ENCODE assay signal across 10 mouse cellular contexts in the genomic region with DNA sequence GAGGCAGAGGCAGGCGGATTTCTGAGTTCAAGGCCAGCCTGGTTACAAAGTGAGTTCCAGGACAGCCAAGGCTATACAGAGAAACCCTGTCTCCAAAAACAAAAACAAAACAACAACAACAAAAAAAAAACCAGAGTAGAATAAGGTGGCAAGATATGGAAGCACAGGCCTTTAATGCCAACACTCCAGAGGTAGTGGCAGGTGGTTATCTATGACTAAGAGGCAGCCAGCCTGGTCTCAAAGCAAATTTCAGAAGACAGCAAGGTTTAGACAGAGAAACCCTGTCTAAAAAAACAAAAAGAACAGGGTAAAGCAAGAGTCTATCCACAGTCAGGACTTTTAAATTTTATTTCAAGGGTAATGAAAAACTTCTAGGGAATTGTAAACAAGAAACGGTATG. TPM values are rescaled to one million over a fixed set of nuclear protein-coding genes. Genes with fewer than 3 reads are reported as not detected.
DNase-seq lines count a peak whose midpoint lies in the region; ATAC-seq and TF ChIP-seq lines count a peak whose summit lies in the region.
"Had no signal": no experiment of that assay in that cellular context is flagged by ENCODE, and none has a peak within 500 bp of the region (broad histone marks: within the 10 kb centered on the region; RNA-seq: fewer than 3 reads in every experiment).

No protein-coding gene starts in this region.

- TF ChIP-seq POLR2A in cerebellum, adult 2 months (IDR thresholded peaks at IDR 0.05; ENCODE audit: borderline replicate concordance, insufficient read depth, low read length) = no peak

- intact Hi-C loops in heart, postnatal 36 days (cut with DNase I) = no loop called here

- no peak for TF ChIP-seq EP300 in liver, postnatal 0 days (IDR thresholded peaks at IDR 0.05; ENCODE audit: low read depth)

- DNase-seq in heart, postnatal 36 days = no peak
- no peak for DNase-seq in forebrain, postnatal 0 days
- no peak for DNase-seq in liver, postnatal 0 days
- no peak for DNase-seq in cerebellum, adult 2 months
- DNase-seq in cerebellum, adult 8-10 months = no peak
- no peak for DNase-seq in spleen, postnatal 36 days (ENCODE audit: low spot score in 2 of 2)
- DNase-seq: gastrocnemius, postnatal 36 days had no signal

- no peak for TF ChIP-seq CTCF in E14TG2a.4 (conservative IDR thresholded peaks at IDR 0.05; ENCODE audit: low read length)
- TF ChIP-seq CTCF in forebrain, postnatal 0 days (IDR thresholded peaks at IDR 0.05; ENCODE audit: low read depth) = no peak
- TF ChIP-seq CTCF in liver, postnatal 0 days (IDR thresholded peaks at IDR 0.05; ENCODE audit: low read depth) = no peak
- TF ChIP-seq CTCF in cerebellum, adult 2 months (IDR thresholded peaks at IDR 0.05; ENCODE audit: borderline replicate concordance, insufficient read depth, low read depth, low read length) = no peak

- H3K36me3 ChIP-seq in heart, embryonic 12.5 days = peaks cover 41% of the 10 kb centered on the region
- peaks cover 37% of the 10 kb centered on the region for H3K36me3 ChIP-seq in E14TG2a.4 (ENCODE audit: insufficient read depth, low read length)
- H3K36me3 ChIP-seq in forebrain, postnatal 0 days (ENCODE audit: insufficient read depth) = peaks cover 31% of the 10 kb centered on the region
- H3K36me3 ChIP-seq in liver, postnatal 0 days (replicated peaks; ENCODE audit: insufficient read depth, low read length) = peaks cover 27% of the 10 kb centered on the region

- H3K27me3 ChIP-seq in heart, embryonic 12.5 days (replicated peaks) = no peaks in the 10 kb centered on the region
- peaks cover 11% of the 10 kb centered on the region for H3K27me3 ChIP-seq in E14TG2a.4 (ENCODE audit: insufficient read depth, low read length)
- H3K27me3 ChIP-seq in forebrain, postnatal 0 days (ENCODE audit: insufficient read depth, low read length) = no peaks in the 10 kb centered on the region
- H3K27me3 ChIP-seq in liver, postnatal 0 days (ENCODE audit: insufficient read depth, low read length) = no peaks in the 10 kb centered on the region
- no peaks in the 10 kb centered on the region for H3K27me3 ChIP-seq in cerebellum, adult 2 months (ENCODE audit: control insufficient read depth, insufficient read depth, low read length)

- no peak overlapping the region for H3K4me3 ChIP-seq in heart, embryonic 12.5 days
- peak overlapping the region; percentile 93; the same call in 1 of the 2 replicates for H3K4me3 ChIP-seq in E14TG2a.4 (replicated peaks; ENCODE audit: low read length)
- H3K4me3 ChIP-seq in forebrain, postnatal 0 days (ENCODE audit: low read depth, low read length) = peak overlapping the region; percentile 91
- H3K4me3 ChIP-seq in liver, postnatal 0 days (ENCODE audit: low read depth, low read length) = peak overlapping the region; percentile 92; the same call in 1 of the 2 replicates
- H3K4me3 ChIP-seq in cerebellum, adult 2 months (replicated peaks; ENCODE audit: insufficient read depth, low read depth, low read length) = no peak overlapping the region

- H3K27ac ChIP-seq in heart, embryonic 12.5 days (ENCODE audit: poor library complexity, severe bottlenecking) = no peak overlapping the region
- no peak overlapping the region for H3K27ac ChIP-seq in forebrain, postnatal 0 days (ENCODE audit: low read depth, low read length)
- peak overlapping the region; percentile 75; the same call in 1 of the 2 replicates for H3K27ac ChIP-seq in liver, postnatal 0 days (ENCODE audit: low read depth)
- no peak overlapping the region for H3K27ac ChIP-seq in cerebellum, adult 2 months (ENCODE audit: insufficient read depth, low read length)

- peaks cover 15% of the 10 kb centered on the region for H3K4me1 ChIP-seq in heart, embryonic 12.5 days (replicated peaks)
- peaks cover 34% of the 10 kb centered on the region for H3K4me1 ChIP-seq in E14TG2a.4 (replicated peaks; ENCODE audit: low read depth, low read length)
- H3K4me1 ChIP-seq in forebrain, postnatal 0 days (ENCODE audit: insufficient read depth) = peaks cover 4% of the 10 kb centered on the region; the same call in 1 of the 2 replicates
- H3K4me1 ChIP-seq in liver, postnatal 0 days (ENCODE audit: insufficient read depth) = peaks cover 14% of the 10 kb centered on the region
- peaks cover 2% of the 10 kb centered on the region; the same call in 1 of the 2 replicates for H3K4me1 ChIP-seq in cerebellum, adult 2 months (ENCODE audit: control insufficient read depth, insufficient read depth, low read length)

- no peaks in the 10 kb centered on the region for H3K9me3 ChIP-seq in heart, embryonic 12.5 days (replicated peaks)
- H3K9me3 ChIP-seq in E14TG2a.4 (ENCODE audit: low read length) = no peaks in the 10 kb centered on the region
- no peaks in the 10 kb centered on the region for H3K9me3 ChIP-seq in forebrain, postnatal 0 days (ENCODE audit: low read length)
- H3K9me3 ChIP-seq in liver, postnatal 0 days (ENCODE audit: low read length) = no peaks in the 10 kb centered on the region

- no peak for ATAC-seq in heart, embryonic 12.5 days (ENCODE audit: insufficient number of reproducible peaks, low FRiP score)
- no peak for ATAC-seq in forebrain, postnatal 0 days
- no peak for ATAC-seq in liver, postnatal 0 days

- WGBS in heart, embryonic 12.5 days = 87% methylated on average over 2 of the region's 2 CpGs
- 84% methylated on average over 2 of the region's 2 CpGs for WGBS in forebrain, postnatal 0 days
- WGBS in liver, postnatal 0 days (ENCODE audit: insufficient replicate concordance) = 83% methylated on average over 2 of the region's 2 CpGs
- 84% methylated on average over 2 of the region's 2 CpGs for WGBS in cerebellum, adult 2 months

- peak overlapping the region; percentile 83 for H3K4me2 ChIP-seq in heart, embryonic 12.5 days
- H3K4me2 ChIP-seq in forebrain, postnatal 0 days (ENCODE audit: low read depth) = peak overlapping the region; percentile 67
- peak overlapping the region; percentile 98; the same call in 1 of the 2 replicates for H3K4me2 ChIP-seq in liver, postnatal 0 days (ENCODE audit: low read depth, low read length)

- H3K9ac ChIP-seq in heart, embryonic 12.5 days = no peak overlapping the region
- H3K9ac ChIP-seq in forebrain, postnatal 0 days = no peak overlapping the region
- no peak overlapping the region for H3K9ac ChIP-seq in liver, postnatal 0 days (replicated peaks)

RNA-seq across cellular contexts. Expression of a gene that starts 1.3 kb away (rescaled TPM):
- polyA plus RNA-seq in heart, embryonic 12.5 days (2016; fragmentation: Nextera tagmentation; extraction: Ambion mirVana) = 19.8 and 20.9 TPM in 2 replicates
- total RNA-seq in heart, postnatal 36 days (2021) = 10 to 100 TPM; 14.8 to 14.9 TPM
- 90.6 and 110 TPM in 2 replicates for total RNA-seq in forebrain, postnatal 0 days (2014; rRNA removed)
- 76.5 and 95.6 TPM in 2 replicates for polyA plus RNA-seq in forebrain, postnatal 0 days (2015; fragmentation: Nextera tagmentation; extraction: Ambion mirVana)
- polyA plus RNA-seq in liver, postnatal 0 days (2015; fragmentation: Nextera tagmentation; extraction: Ambion mirVana) = 9.2 and 10.0 TPM in 2 replicates
- 159 and 161 TPM in 2 replicates for polyA plus RNA-seq in cerebellum, adult 2 months (2012; rRNA removed)

RNA-seq across cellular contexts. Expression of a gene that starts 9.5 kb away (rescaled TPM):
- 1.7 and 2.5 TPM in 2 replicates for polyA plus RNA-seq in heart, embryonic 12.5 days (2016; fragmentation: Nextera tagmentation; extraction: Ambion mirVana)
- total RNA-seq in heart, postnatal 36 days (2021) = 10 to 100 TPM; 31.4 to 40.9 TPM
- total RNA-seq in forebrain, postnatal 0 days (2014; rRNA removed) = 11.4 and 12.2 TPM in 2 replicates
- 8.1 and 10.3 TPM in 2 replicates for polyA plus RNA-seq in forebrain, postnatal 0 days (2015; fragmentation: Nextera tagmentation; extraction: Ambion mirVana)
- polyA plus RNA-seq in liver, postnatal 0 days (2015; fragmentation: Nextera tagmentation; extraction: Ambion mirVana) = 4.8 and 5.9 TPM in 2 replicates
- polyA plus RNA-seq in cerebellum, adult 2 months (2012; rRNA removed) = 15.0 and 18.7 TPM in 2 replicates
- polyA plus RNA-seq: embryonic facial prominence, embryonic 11.5 days had no signal

RNA-seq across cellular contexts. Expression of a gene that starts 15.6 kb away (rescaled TPM):
- polyA plus RNA-seq in heart, embryonic 12.5 days (2016; fragmentation: Nextera tagmentation; extraction: Ambion mirVana) = 0.87 and 1.2 TPM in 2 replicates
- not detected for total RNA-seq in heart, postnatal 36 days (2021)
- 0.10 TPM in 1 of 2 replicates, not detected in the other for total RNA-seq in forebrain, postnatal 0 days (2014; rRNA removed)
- polyA plus RNA-seq in forebrain, postnatal 0 days (2015; fragmentation: Nextera tagmentation; extraction: Ambion mirVana) = 0.12 TPM in 1 of 2 replicates, not detected in the other
- 10.9 and 13.6 TPM in 2 replicates for polyA plus RNA-seq in liver, postnatal 0 days (2015; fragmentation: Nextera tagmentation; extraction: Ambion mirVana)
- polyA plus RNA-seq in cerebellum, adult 2 months (2012; rRNA removed) = 0.08 TPM in 1 of 2 replicates, not detected in the other
- polyA plus RNA-seq: embryonic facial prominence, embryonic 11.5 days had no signal

RNA-seq across cellular contexts. Expression of a gene that starts 34.5 kb away (rescaled TPM):
- 35.3 and 38.7 TPM in 2 replicates for polyA plus RNA-seq in heart, embryonic 12.5 days (2016; fragmentation: Nextera tagmentation; extraction: Ambion mirVana)
- total RNA-seq in heart, postnatal 36 days (2021) = 100 to 1,000 TPM; 128 to 129 TPM
- 7.0 and 8.4 TPM in 2 replicates for total RNA-seq in forebrain, postnatal 0 days (2014; rRNA removed)
- 2.8 and 5.0 TPM in 2 replicates for polyA plus RNA-seq in forebrain, postnatal 0 days (2015; fragmentation: Nextera tagmentation; extraction: Ambion mirVana)
- 9.2 TPM in 2 replicates for polyA plus RNA-seq in liver, postnatal 0 days (2015; fragmentation: Nextera tagmentation; extraction: Ambion mirVana)
- polyA plus RNA-seq in cerebellum, adult 2 months (2012; rRNA removed) = 33.6 and 33.7 TPM in 2 replicates

Comparison
In these comparisons a context has a peak if more than half of its experiments do, and no peak if none do; other contexts are left out.
1. H3K4me3 ChIP-seq: peak in E14TG2a.4 (single experiment), forebrain, postnatal 0 days (single experiment) and liver, postnatal 0 days (single experiment); none in heart, embryonic 12.5 days (single experiment) and cerebellum, adult 2 months (single experiment).
2. Peak in every context shown above with its lines, with median percentiles within 50 percentile points of each other: H3K4me2 ChIP-seq.